Mouse (Mus musculus) R1 (cell line): ENCODE results near the gene Snn.

Experiments
- DNase-seq: peaks from one replicate; pipeline ENCODE4 v3.0.0-alpha.2; 2018; ENCODE audit warnings: low read depth, low spot score

Snn gene

GRCm38 (mm10) chr16:11078216-11078869 is 17.6 kb downstream of the Snn start:
- no peak for DNase-seq

- DNase-seq = no peak
Observed at GRCm38 (mm10) chr16:11084181-11084580, 23.4 kb downstream of the Snn start.

- DNase-seq = no peak
Observed at GRCm38 (mm10) chr16:11086299-11086698, 25.6 kb downstream of the Snn start.

DNA sequence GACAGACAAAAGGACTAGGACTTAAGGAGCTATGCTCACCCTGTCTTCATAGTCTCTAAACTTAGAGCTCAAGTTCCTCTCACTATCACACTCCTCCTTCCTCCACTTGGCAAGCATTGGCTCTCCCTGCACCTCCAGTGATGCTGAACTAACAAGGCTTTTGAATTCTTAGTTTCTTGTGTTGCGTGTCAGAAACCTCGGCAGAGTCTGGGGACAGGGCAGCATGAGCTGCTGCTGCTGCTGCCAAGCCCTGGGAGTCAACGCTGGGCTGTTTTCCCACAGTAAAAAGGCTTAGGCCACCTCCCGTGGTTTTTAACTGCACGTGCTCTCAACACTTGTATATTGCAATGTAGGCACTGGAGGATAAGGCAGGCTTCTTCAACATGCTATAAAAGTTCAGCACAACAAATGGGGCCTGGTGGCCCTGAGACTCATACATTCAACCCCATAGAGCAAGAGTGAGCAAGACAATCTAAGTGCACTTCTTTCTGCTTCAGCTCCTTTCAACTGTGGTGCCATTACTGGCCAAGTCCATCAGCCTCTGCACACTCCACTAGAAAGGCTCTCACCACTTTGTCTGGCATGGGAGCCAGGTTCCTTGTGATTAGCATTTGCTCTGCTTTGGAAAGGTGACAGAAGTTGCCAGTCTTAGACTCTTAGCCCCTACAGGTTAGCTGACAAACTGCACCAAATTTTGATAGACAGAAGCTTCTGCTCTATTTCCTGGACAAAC is 26.3 kb downstream of the Snn start:
- DNase-seq = peak; percentile 23

DNA sequence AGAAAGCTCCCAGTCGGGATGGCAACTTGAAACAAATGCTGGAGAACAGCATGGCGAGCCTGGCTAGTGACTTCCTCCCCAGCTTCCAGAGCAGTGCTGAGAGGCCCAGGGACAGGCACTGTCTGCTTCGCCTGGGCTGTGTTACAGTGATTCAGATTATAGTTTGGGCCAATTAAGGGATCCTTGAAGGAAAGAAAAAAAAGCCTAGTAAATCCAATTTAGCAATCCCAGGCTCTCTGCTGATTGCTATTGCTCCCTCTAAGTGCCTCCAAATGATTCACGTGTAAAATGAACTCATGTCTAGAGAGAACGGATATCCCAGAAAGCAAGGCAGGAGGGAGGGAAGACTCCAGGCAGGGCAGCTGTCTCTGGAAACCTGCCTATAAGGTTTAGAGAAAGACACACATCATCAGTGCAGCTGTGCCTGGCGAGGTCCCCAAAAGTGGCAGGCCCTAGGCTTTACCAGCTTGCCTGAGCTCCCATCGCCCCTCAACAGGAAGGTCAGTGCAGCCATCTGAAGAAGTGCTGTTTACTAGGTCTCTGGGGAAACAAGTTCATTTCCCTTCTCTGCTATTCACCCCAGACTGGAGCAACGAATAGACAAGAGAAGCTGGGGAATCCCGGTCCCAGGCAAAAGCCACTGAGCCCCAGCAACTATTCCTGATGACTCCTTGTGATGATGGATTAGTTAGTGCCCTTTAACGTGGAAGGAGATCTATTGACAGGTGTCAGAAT is 30.3 kb downstream of the Snn start:
- DNase-seq = no peak

GRCm38 (mm10) chr16:11092061-11092460 is 31.3 kb downstream of the Snn start:
- no peak for DNase-seq

DNA sequence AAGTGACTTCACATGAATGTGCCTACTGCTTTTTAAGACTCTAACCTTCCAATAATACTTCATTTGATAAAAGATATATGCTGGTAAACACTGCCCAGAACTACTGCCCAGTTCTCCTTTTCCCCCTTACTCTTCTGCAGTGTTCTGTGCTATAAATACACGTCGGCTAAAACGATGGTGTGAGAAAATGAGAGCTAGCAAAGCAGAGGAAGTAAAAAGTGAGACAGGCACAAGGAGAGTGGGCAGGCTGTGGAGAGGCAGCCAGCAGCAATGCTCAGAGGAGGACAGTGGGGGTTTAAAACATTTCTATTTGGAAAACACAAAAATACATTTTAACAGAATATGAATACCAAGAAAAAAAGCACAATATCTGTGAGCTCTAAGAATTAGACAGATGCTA is 31.8 kb downstream of the Snn start:
- DNase-seq = no peak

DNA sequence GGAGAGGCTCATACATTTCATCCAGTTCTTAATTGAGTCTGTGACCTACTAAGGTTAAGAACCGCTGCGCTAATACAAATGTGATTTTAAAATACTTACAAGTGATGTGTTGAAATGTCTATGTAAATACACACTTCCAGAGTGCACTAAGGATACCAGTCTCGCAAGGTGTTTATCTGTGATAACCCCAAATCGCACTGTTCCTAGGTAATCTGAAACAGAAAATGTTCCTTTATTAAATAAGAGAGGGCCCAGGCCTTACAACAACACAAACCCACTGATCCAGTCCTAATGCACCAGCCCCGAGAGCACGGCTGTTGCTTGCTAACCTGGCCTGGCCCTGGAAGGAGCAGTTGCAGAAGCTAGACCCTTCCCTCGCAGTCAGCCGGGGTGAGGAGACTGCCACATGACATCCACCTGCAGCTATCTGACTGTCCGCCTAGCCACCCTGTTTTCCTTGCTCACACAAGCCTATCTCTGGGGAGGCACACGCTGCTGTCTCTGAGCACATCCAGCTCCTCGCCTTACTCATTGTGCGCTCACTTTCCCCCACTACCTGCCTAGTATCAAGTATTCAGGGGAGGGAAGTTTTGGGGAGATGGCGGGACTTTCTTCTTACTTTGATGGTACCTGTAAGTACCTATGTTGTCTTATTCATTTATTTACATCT is 33.1 kb downstream of the Snn start:
- DNase-seq = no peak

GRCm38 (mm10) chr16:11097301-11097700 is 36.6 kb downstream of the Snn start:
- no peak for DNase-seq

GRCm38 (mm10) chr16:11104905-11105304 is 44.2 kb downstream of the Snn start:
- no peak for DNase-seq

DNA sequence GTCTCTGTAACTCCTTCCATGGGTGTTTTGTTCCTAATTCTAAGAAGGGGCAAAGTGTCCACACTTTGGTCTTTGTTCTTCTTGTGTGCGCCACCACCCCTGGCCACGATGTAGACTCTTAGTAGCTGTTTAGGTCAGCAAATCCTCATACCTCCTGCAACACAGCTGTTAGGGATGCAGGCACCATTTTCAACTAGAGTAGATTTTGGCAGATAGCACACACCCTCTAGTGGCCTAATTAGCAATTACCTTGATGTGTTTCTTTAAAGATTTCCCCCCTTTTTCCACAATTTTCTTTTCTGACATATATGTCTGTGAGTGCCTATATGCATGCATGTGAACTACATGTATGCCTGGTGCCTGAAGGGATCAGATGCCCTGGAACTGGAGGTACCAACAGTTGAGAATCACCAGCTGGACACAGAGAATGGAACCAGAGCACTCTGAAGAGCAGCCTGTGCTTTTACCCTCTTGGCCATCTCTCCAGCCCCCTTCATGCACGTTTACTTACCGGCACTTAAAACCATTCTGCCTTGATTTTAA is 48.5 kb downstream of the Snn start:
- DNase-seq = peak; percentile 42

DNA sequence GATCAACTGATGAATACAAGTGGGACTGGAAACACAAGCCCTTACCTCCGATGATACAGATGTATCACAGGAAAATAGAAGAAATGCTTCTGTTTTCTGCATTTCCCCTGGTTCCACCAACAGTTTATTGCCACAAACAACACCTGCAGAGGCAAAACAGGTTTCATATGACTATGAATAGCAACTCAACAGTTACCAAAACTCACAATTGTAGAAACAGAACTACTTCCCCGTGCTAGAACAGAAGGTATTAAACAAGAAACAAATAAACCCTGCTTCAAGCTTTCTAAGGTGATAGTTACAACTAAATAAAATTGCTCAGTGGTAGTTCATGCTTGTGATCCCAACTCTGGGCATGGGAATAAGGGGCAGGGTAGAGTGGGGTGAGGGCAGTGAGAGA is 61.9 kb downstream of the Snn start:
- DNase-seq = no peak

DNA sequence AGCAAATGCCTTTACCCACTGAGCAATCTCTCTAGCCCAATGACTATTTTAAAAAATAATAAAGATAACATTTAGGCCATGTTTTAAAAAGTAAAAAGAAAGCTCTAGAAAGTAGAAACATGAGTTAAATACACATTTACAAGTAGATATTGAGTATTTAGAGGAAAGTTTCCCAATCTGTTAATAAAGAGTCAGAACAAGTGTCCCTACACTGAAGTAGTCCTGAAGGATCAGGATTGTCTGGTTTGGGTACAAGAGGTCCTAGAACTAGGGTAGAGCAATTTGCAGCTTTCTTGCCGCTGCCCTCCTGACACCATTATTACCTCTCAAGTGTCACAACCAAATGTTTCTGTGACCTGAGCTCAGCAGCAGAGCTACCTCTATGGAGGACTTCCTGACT is 63.4 kb downstream of the Snn start:
- no peak for DNase-seq
